Mouse (Mus musculus): ENCODE results near the gene Clp1. TPM values are rescaled to one million over a fixed set of nuclear protein-coding genes. Genes with fewer than 3 reads are reported as not detected.
A peak's percentile ranks its signal among the peaks of the same experiment; 100 is the strongest.

Gene Clp1
- polyA plus RNA-seq, 1 experiment from 2014 or later, result 48.5 TPM

- peak within 1 kb of the TSS; percentile 98 for H3K27ac ChIP-seq (ENCODE audit: low read depth, low read length)
- WGBS, result 1% methylated on average over 25 of the region's 25 CpGs
- H3K9me3 ChIP-seq (ENCODE audit: control insufficient read depth, low read length), result no peaks in the 10 kb centered on the region
- DNase-seq (ENCODE audit: low spot score), result peak; percentile 91
- H3K36me3 ChIP-seq (ENCODE audit: control insufficient read depth, insufficient read depth, low read length), result 0 out of 2 replicates have a peak, but pooled peaks cover 3% of the 10 kb centered on the region
- peak; percentile 83 for ATAC-seq (ENCODE audit: insufficient read depth, low FRiP score, low TSS enrichment)
- no peaks in the 10 kb centered on the region for H3K27me3 ChIP-seq (ENCODE audit: control insufficient read depth, insufficient read depth, low read length)
- peak within 1 kb of the TSS; percentile 69 for H3K4me3 ChIP-seq (ENCODE audit: low read depth, low read length)
- peak within 1 kb of the TSS; percentile 96 for H3K4me2 ChIP-seq (ENCODE audit: low read depth)
- peaks cover 28% of the 10 kb centered on the region for H3K4me1 ChIP-seq (ENCODE audit: control insufficient read depth, insufficient read depth, low read length)
- peak within 1 kb of the TSS; percentile 98 for H3K9ac ChIP-seq (ENCODE audit: low read length)
Observed at GRCm38 (mm10) chr2:84743561-84743960, 16.4 kb upstream of the Clp1 start, which contains the start of gene Gm19426. Gm19426 (minus strand) TSS chr2:84743655.

- DNase-seq (ENCODE audit: low spot score), result peak; percentile 94
- Histone ChIP-seq H3K9me3 (ENCODE audit: control insufficient read depth, low read length) (no peaks in the 10 kb centered on the region), H3K4me2 (ENCODE audit: low read depth) (peak overlapping the region; percentile 96), H3K4me1 (ENCODE audit: control insufficient read depth, insufficient read depth, low read length) (peaks cover 36% of the 10 kb centered on the region), H3K36me3 (ENCODE audit: control insufficient read depth, insufficient read depth, low read length) (0 out of 2 replicates have a peak, but pooled peaks cover 3% of the 10 kb centered on the region), H3K9ac (ENCODE audit: low read length) (peak overlapping the region; percentile 98), H3K27ac (ENCODE audit: low read depth, low read length) (peak overlapping the region; percentile 98), H3K4me3 (ENCODE audit: low read depth, low read length) (peak overlapping the region; percentile 69), H3K27me3 (ENCODE audit: control insufficient read depth, insufficient read depth, low read length) (no peaks in the 10 kb centered on the region)
- WGBS, result under 1% methylated on average over 25 of the region's 26 CpGs
- peak; percentile 81 for ATAC-seq (ENCODE audit: insufficient read depth, low FRiP score, low TSS enrichment)
Observed at GRCm38 (mm10) chr2:84742451-84743283, 15.5 kb upstream of the Clp1 start.

- no peak for DNase-seq (ENCODE audit: low spot score)
- Histone ChIP-seq H3K4me3 (ENCODE audit: low read depth, low read length) (peak overlapping the region; percentile 69), H3K9ac (ENCODE audit: low read length) (peak overlapping the region; percentile 98), H3K4me1 (ENCODE audit: control insufficient read depth, insufficient read depth, low read length) (peaks cover 41% of the 10 kb centered on the region), H3K27ac (ENCODE audit: low read depth, low read length) (peak overlapping the region; percentile 98), H3K36me3 (ENCODE audit: control insufficient read depth, insufficient read depth, low read length) (0 out of 2 replicates have a peak, but pooled peaks cover 3% of the 10 kb centered on the region), H3K9me3 (ENCODE audit: control insufficient read depth, low read length) (no peaks in the 10 kb centered on the region), H3K4me2 (ENCODE audit: low read depth) (peak overlapping the region; percentile 96), H3K27me3 (ENCODE audit: control insufficient read depth, insufficient read depth, low read length) (no peaks in the 10 kb centered on the region)
- 3% methylated on average over 5 of the region's 5 CpGs for WGBS
- no peak; the same call in 1 of the 2 replicates for ATAC-seq (ENCODE audit: insufficient read depth, low FRiP score, low TSS enrichment)
Observed at GRCm38 (mm10) chr2:84741841-84742450, 14.8 kb upstream of the Clp1 start.

GRCm38 (mm10) chr2:84740608-84741333 is 13.6 kb upstream of the Clp1 start:
- H3K27ac ChIP-seq (ENCODE audit: low read depth, low read length), result 0 out of 2 replicates have a peak overlapping the region, but pooled peaks have one; percentile 98
- H3K9me3 ChIP-seq (ENCODE audit: control insufficient read depth, low read length), result no peaks in the 10 kb centered on the region
- no peak for ATAC-seq (ENCODE audit: insufficient read depth, low FRiP score, low TSS enrichment)
- H3K4me1 ChIP-seq (ENCODE audit: control insufficient read depth, insufficient read depth, low read length), result peaks cover 49% of the 10 kb centered on the region
- H3K27me3 ChIP-seq (ENCODE audit: control insufficient read depth, insufficient read depth, low read length), result no peaks in the 10 kb centered on the region
- 0 out of 2 replicates have a peak, but pooled peaks cover 3% of the 10 kb centered on the region for H3K36me3 ChIP-seq (ENCODE audit: control insufficient read depth, insufficient read depth, low read length)
- H3K4me3 ChIP-seq (ENCODE audit: low read depth, low read length), result 0 out of 2 replicates have a peak overlapping the region, but pooled peaks have one; percentile 69
- DNase-seq (ENCODE audit: low spot score), result peak; percentile 30
- H3K4me2 ChIP-seq (ENCODE audit: low read depth), result peak overlapping the region; percentile 96
- 81% methylated on average over 15 of the region's 15 CpGs for WGBS
- H3K9ac ChIP-seq (ENCODE audit: low read length), result no peak overlapping the region; the same call in 1 of the 2 replicates

- H3K27me3 ChIP-seq (ENCODE audit: control insufficient read depth, insufficient read depth, low read length), result no peaks in the 10 kb centered on the region
Observed at GRCm38 (mm10) chr2:84738271-84738911, 11.2 kb upstream of the Clp1 start.

GRCm38 (mm10) chr2:84737451-84737925 is 10.3 kb upstream of the Clp1 start:
- H3K9ac ChIP-seq (ENCODE audit: low read length), result peak overlapping the region; percentile 36
- H3K4me1 ChIP-seq (ENCODE audit: control insufficient read depth, insufficient read depth, low read length), result peaks cover 59% of the 10 kb centered on the region
- 9% methylated on average over 8 of the region's 8 CpGs for WGBS
- peak; percentile 63 for DNase-seq (ENCODE audit: low spot score)
- H3K4me3 ChIP-seq (ENCODE audit: low read depth, low read length), result peak overlapping the region; percentile 1; the same call in 1 of the 2 replicates
- H3K4me2 ChIP-seq (ENCODE audit: low read depth), result peak overlapping the region; percentile 31
- H3K27me3 ChIP-seq (ENCODE audit: control insufficient read depth, insufficient read depth, low read length), result no peaks in the 10 kb centered on the region
- 0 out of 2 replicates have a peak, but pooled peaks cover 3% of the 10 kb centered on the region for H3K36me3 ChIP-seq (ENCODE audit: control insufficient read depth, insufficient read depth, low read length)
- H3K9me3 ChIP-seq (ENCODE audit: control insufficient read depth, low read length), result no peaks in the 10 kb centered on the region
- peak; percentile 20; the same call in 1 of the 2 replicates for ATAC-seq (ENCODE audit: insufficient read depth, low FRiP score, low TSS enrichment)
- H3K27ac ChIP-seq (ENCODE audit: low read depth, low read length), result peak overlapping the region; percentile 60

More at GRCm38 (mm10) chr2:84738271-84738911, 11.2 kb upstream of the Clp1 start:
- H3K27ac ChIP-seq (ENCODE audit: low read depth, low read length), result 0 out of 2 replicates have a peak overlapping the region, but pooled peaks have one; percentile 44
- 1% methylated on average over 12 of the region's 12 CpGs for WGBS
- peak overlapping the region; percentile 36; the same call in 1 of the 2 replicates for H3K9ac ChIP-seq (ENCODE audit: low read length)
- peak overlapping the region; percentile 31 for H3K4me2 ChIP-seq (ENCODE audit: low read depth)
- H3K4me1 ChIP-seq (ENCODE audit: control insufficient read depth, insufficient read depth, low read length), result peaks cover 59% of the 10 kb centered on the region
- 0 out of 2 replicates have a peak, but pooled peaks cover 3% of the 10 kb centered on the region for H3K36me3 ChIP-seq (ENCODE audit: control insufficient read depth, insufficient read depth, low read length)
- DNase-seq (ENCODE audit: low spot score) (peak; percentile 54), ATAC-seq (ENCODE audit: insufficient read depth, low FRiP score, low TSS enrichment) (no peak)
- H3K9me3 ChIP-seq (ENCODE audit: control insufficient read depth, low read length), result no peaks in the 10 kb centered on the region
- H3K4me3 ChIP-seq (ENCODE audit: low read depth, low read length), result peak overlapping the region; percentile 15; the same call in 1 of the 2 replicates

- Histone ChIP-seq H3K9ac (ENCODE audit: low read length) (0 out of 2 replicates have a peak overlapping the region, but pooled peaks have one; percentile 30), H3K27me3 (ENCODE audit: control insufficient read depth, insufficient read depth, low read length) (no peaks in the 10 kb centered on the region), H3K4me2 (ENCODE audit: low read depth) (peak overlapping the region; percentile 74), H3K9me3 (ENCODE audit: control insufficient read depth, low read length) (no peaks in the 10 kb centered on the region), H3K4me1 (ENCODE audit: control insufficient read depth, insufficient read depth, low read length) (peaks cover 54% of the 10 kb centered on the region), H3K36me3 (ENCODE audit: control insufficient read depth, insufficient read depth, low read length) (0 out of 2 replicates have a peak, but pooled peaks cover 3% of the 10 kb centered on the region), H3K27ac (ENCODE audit: low read depth, low read length) (no peak overlapping the region), H3K4me3 (ENCODE audit: low read depth, low read length) (0 out of 2 replicates have a peak overlapping the region, but pooled peaks have one; percentile 9)
- 7% methylated on average over 27 of the region's 27 CpGs for WGBS
- DNase-seq (ENCODE audit: low spot score) (peak; percentile 37), ATAC-seq (ENCODE audit: insufficient read depth, low FRiP score, low TSS enrichment) (no peak)
Observed at GRCm38 (mm10) chr2:84736312-84737161, 9.4 kb upstream of the Clp1 start.

Data from neural tube, embryonic 11.5 days (tissue).